Mouse (Mus musculus): ENCODE results near the gene Gps1. TPM values are rescaled to one million over a fixed set of nuclear protein-coding genes. Genes with fewer than 3 reads are reported as not detected.

The Gps1 gene
- polyA plus RNA-seq, 2 experiments = 65.2 to 76.5 TPM

DNA sequence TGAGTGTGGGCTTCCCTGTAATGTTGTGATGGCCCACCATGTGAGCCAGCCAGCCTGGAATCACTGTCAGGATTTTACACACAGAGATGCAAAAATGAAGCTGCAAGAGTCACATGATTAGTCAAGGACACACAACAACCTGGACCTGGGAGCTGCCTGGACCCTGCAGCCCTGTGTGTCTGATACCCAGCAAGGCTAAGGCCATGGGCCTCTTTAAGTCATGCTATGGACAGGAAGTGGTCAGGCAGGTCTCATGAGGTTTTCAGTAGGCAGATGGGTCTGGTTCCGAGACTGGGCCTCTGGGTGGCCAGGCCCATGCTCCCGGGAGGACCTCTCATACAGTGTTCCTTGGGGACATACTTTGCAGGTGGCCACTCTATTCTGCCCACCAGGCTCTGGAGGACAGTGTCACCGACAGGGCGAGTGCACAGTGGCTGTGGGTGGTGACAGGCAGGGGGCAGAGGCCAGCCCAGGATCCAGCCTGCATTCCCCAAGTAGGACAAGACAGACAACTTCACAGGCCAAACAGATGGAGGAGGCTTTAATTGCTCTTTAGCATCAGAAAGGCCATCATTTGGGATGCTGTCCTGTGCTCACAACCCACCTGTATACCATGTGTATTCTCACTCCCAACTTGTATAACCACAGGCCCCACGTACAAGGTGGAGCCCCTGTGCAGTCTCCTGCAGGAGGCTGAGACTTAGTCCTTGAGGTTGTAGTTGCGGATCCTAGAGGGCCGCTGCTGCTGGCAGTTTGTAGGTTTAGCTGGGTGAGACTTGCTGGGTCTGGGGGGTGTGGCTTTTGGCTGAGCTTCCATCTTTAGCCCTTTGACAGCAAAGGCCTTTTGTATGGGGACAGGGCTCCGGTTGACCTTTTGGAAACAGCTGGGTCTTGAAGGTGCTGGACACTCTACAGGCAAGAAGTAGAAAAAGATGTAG is 42.2 kb downstream of the Gps1 start:
- Histone ChIP-seq H3K27ac (no peak overlapping the region), H3K4me3 (ENCODE audit: insufficient read depth in 1 of 2, low read depth in 2 of 2, low read length in 2 of 2) (no peak overlapping the region), H3K9me3 (ENCODE audit: control insufficient read depth, low read length) (no peaks in the 10 kb centered on the region), H3K4me1 (replicated peaks; ENCODE audit: control insufficient read depth in 2 of 2, insufficient read depth in 2 of 2, low read length in 1 of 2) (peaks cover 8 to 12% of the 10 kb centered on the region in 2 experiments; a peak in 3 of 4 replicates), H3K36me3 (replicated peaks; ENCODE audit: control insufficient read depth, insufficient read depth, low read depth) (peaks cover 2% of the 10 kb centered on the region), H3K9ac (replicated peaks) (no peak overlapping the region), H3K27me3 (ENCODE audit: control insufficient read depth, insufficient read depth, low read length) (no peaks in the 10 kb centered on the region), H3K4me2 (ENCODE audit: low read depth) (no peak overlapping the region)
- 74% methylated on average over 8 of the region's 8 CpGs for WGBS (ENCODE audit: insufficient replicate concordance)
- no peak for ATAC-seq (ENCODE audit: insufficient read depth)
- no peak for DNase-seq (ENCODE audit: low read depth in 3 of 3, low spot score in 3 of 3)
- no peak for TF ChIP-seq CTCF (IDR thresholded peaks at IDR 0.05; ENCODE audit: low read depth)
- TF ChIP-seq EP300 (IDR thresholded peaks at IDR 0.05; ENCODE audit: low read depth) = no peak

DNA sequence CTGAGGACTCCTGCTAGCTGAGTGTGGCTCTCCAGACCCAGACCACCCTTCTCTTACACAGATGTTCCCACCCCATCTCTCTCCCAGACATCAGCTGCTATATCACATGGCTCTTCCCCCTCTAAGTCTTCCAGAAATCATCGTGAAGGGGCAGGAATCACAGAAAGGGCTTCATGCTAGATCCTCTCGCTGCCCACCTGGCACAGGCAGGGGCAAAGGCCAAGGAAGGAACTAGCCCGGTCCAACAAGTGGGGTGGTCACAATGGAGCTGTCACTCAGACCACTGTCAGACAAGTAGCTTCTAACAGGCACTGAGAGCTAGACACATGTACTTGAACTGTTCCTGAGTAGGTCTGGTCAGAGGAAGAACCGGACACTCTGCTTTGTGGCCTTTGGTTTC is 44.3 kb downstream of the Gps1 start:
- no peak for DNase-seq (ENCODE audit: low read depth in 3 of 3, low spot score in 3 of 3)
- H3K4me1 ChIP-seq (replicated peaks; ENCODE audit: control insufficient read depth in 2 of 2, insufficient read depth in 2 of 2, low read length in 1 of 2) = peaks cover 6 to 7% of the 10 kb centered on the region in 2 experiments; a peak in 2 of 4 replicates
- H3K27ac ChIP-seq = no peak overlapping the region
- no peak for TF ChIP-seq CTCF (IDR thresholded peaks at IDR 0.05; ENCODE audit: low read depth)
- TF ChIP-seq EP300 (IDR thresholded peaks at IDR 0.05; ENCODE audit: low read depth) = no peak
- H3K9me3 ChIP-seq (ENCODE audit: control insufficient read depth, low read length) = no peaks in the 10 kb centered on the region
- no peak for ATAC-seq (ENCODE audit: insufficient read depth)
- 62% methylated on average over 4 of the region's 4 CpGs for WGBS (ENCODE audit: insufficient replicate concordance)
- no peak overlapping the region for H3K4me3 ChIP-seq (ENCODE audit: insufficient read depth in 1 of 2, low read depth in 2 of 2, low read length in 2 of 2)
- no peak overlapping the region for H3K9ac ChIP-seq (replicated peaks)
- H3K4me2 ChIP-seq (ENCODE audit: low read depth) = no peak overlapping the region
- no peaks in the 10 kb centered on the region for H3K36me3 ChIP-seq (replicated peaks; ENCODE audit: control insufficient read depth, insufficient read depth, low read depth)
- H3K27me3 ChIP-seq (ENCODE audit: control insufficient read depth, insufficient read depth, low read length) = no peaks in the 10 kb centered on the region

DNA sequence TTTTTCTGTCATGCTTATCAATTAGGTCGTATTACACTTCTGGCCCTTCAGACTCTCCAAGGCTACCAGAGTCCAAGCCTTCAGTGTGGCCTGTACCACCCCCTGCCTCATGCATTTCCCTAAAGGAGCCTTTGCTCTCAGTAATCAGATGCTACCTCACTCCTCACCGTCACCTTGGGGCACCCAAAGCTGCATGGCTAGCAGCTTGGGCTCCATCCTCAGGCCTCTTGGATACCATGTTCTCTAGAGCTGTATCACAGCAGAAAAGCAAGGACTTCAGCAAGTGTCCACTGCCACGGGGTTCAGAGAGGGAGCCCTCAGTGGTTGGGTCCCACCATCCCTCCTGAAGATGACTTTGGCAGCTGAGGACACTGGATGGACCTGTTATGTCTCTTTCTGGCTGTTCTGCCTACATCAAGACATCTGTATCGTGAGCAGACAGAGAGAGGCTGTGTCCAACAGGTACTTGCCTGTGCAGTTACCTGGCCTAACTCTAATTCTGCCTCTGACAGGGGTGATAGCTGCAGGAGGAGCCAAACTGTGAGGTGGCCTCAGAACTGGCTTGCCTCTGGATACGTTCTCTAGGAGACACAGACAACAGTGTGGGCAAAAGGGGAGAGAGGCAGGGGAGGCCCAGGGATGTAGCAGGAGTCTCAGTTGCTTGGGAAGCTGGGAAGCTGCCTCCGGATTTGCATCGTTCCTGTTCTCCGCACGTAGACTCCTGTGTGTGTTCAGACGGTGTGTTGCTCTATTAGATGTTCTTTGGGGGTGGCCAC is 45.9 kb downstream of the Gps1 start:
- Histone ChIP-seq H3K4me3 (ENCODE audit: insufficient read depth in 1 of 2, low read depth in 2 of 2, low read length in 2 of 2) (no peak overlapping the region), H3K9ac (replicated peaks) (no peak overlapping the region), H3K9me3 (ENCODE audit: control insufficient read depth, low read length) (no peaks in the 10 kb centered on the region), H3K27ac (no peak overlapping the region), H3K4me1 (replicated peaks; ENCODE audit: control insufficient read depth in 2 of 2, insufficient read depth in 2 of 2, low read length in 1 of 2) (peaks cover 8 to 14% of the 10 kb centered on the region in 2 experiments; a peak in 2 of 4 replicates), H3K36me3 (replicated peaks; ENCODE audit: control insufficient read depth, insufficient read depth, low read depth) (no peaks in the 10 kb centered on the region), H3K4me2 (ENCODE audit: low read depth) (no peak overlapping the region), H3K27me3 (ENCODE audit: control insufficient read depth, insufficient read depth, low read length) (no peaks in the 10 kb centered on the region)
- ATAC-seq (ENCODE audit: insufficient read depth) (no peak), DNase-seq (ENCODE audit: low read depth in 3 of 3, low spot score in 3 of 3) (no peak)
- WGBS (ENCODE audit: insufficient replicate concordance) = 75% methylated on average over 10 of the region's 10 CpGs
- TF ChIP-seq CTCF (IDR thresholded peaks at IDR 0.05; ENCODE audit: low read depth) (no peak), EP300 (IDR thresholded peaks at IDR 0.05; ENCODE audit: low read depth) (no peak)

DNA sequence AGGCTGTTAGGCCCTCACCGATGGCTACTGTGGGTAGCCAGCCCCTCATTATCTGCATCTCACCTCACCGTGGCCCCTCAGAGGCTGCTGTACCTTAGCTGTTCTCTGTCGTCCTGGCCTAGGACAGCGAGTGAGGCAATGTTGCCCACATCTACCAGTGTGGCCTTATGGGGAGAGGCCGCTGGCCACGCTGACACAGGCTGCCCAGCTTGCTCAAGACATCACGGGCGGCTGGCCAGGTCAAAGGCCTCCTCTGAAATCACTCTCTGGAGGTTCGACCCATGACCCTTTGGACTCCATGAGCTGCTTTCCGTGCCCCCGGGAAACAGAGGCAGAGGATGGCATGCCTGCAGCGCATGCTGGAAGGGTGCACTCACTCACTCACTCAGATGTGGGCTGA is 46.6 kb downstream of the Gps1 start:
- Histone ChIP-seq H3K4me3 (ENCODE audit: insufficient read depth in 1 of 2, low read depth in 2 of 2, low read length in 2 of 2) (no peak overlapping the region), H3K36me3 (replicated peaks; ENCODE audit: control insufficient read depth, insufficient read depth, low read depth) (no peaks in the 10 kb centered on the region), H3K9me3 (ENCODE audit: control insufficient read depth, low read length) (no peaks in the 10 kb centered on the region), H3K27ac (no peak overlapping the region), H3K4me1 (replicated peaks; ENCODE audit: control insufficient read depth in 2 of 2, insufficient read depth in 2 of 2, low read length in 1 of 2) (peaks cover 3 to 10% of the 10 kb centered on the region in 2 experiments; a peak in 2 of 4 replicates), H3K9ac (replicated peaks) (no peak overlapping the region), H3K27me3 (ENCODE audit: control insufficient read depth, insufficient read depth, low read length) (no peaks in the 10 kb centered on the region), H3K4me2 (ENCODE audit: low read depth) (no peak overlapping the region)
- ATAC-seq (ENCODE audit: insufficient read depth) (no peak), DNase-seq (ENCODE audit: low read depth in 3 of 3, low spot score in 3 of 3) (no peak)
- TF ChIP-seq EP300 (IDR thresholded peaks at IDR 0.05; ENCODE audit: low read depth) = no peak
- no peak for TF ChIP-seq CTCF (IDR thresholded peaks at IDR 0.05; ENCODE audit: low read depth)
- 72% methylated on average over 12 of the region's 12 CpGs for WGBS (ENCODE audit: insufficient replicate concordance)

Data from liver, embryonic 14.5 days (tissue).